Mouse (Mus musculus): ENCODE results near the gene Gabrb1. TPM values are rescaled to one million over a fixed set of nuclear protein-coding genes. Genes with fewer than 3 reads are reported as not detected.
A peak's percentile ranks its signal among the peaks of the same experiment; 100 is the strongest.

Gabrb1 gene
- polyA plus RNA-seq, 1 experiment from 2014 or later, result 24.8 TPM

DNA sequence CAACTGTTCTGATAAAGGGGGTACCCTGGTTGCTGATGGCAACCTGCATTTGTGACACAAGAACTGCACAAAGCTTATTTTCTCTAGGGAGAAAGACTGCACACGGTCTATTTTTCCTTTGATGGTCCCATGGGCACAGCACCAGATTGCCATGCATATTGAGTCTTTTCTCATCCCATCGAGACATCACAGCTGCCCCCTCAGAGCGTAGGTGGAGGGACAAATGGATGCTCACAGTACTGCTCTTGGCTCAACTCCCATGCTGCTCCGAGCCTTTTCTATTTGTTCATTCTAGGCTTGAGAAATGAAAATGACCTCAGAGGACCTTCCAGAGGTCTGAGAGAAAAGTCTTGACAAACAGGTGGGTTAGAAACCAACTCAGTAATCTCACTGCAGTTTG is 259.3 kb downstream of the Gabrb1 start:
- no peak overlapping the region for H3K27ac ChIP-seq (ENCODE audit: low read length)
- H3K9ac ChIP-seq (replicated peaks; ENCODE audit: low read depth, low read length), result no peak overlapping the region
- H3K27me3 ChIP-seq (replicated peaks; ENCODE audit: control insufficient read depth, insufficient read depth, low read length), result no peaks in the 10 kb centered on the region
- no peak overlapping the region for H3K4me3 ChIP-seq (replicated peaks; ENCODE audit: low read length)
- H3K9me3 ChIP-seq (ENCODE audit: control insufficient read depth, low read length), result no peaks in the 10 kb centered on the region
- no peaks in the 10 kb centered on the region for H3K4me1 ChIP-seq (replicated peaks; ENCODE audit: control insufficient read depth, insufficient read depth, low read length)
- H3K4me2 ChIP-seq (ENCODE audit: low read length), result no peak overlapping the region
- H3K36me3 ChIP-seq (ENCODE audit: control insufficient read depth, insufficient read depth), result no peaks in the 10 kb centered on the region
- no peak for ATAC-seq
- 80% methylated on average over 4 of the region's 4 CpGs for WGBS

DNA sequence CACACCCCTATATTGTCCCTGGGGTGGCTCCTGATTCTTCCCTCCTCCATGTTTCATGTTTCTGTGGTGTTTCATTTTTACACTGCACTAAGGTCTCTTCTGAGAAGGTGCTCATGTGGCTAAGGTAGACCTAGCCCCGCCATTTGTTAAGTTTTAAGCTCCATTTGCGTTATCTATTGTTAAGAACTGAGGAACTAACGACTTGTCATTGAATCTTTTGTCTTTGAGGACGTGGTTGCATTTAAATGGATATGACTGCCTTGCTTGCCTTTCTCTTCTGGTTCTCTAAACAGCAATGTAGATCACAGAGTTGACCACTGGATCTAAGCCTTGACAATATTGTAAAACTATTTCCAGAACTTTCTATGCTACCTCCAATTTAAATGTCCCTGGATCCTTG is 265.7 kb downstream of the Gabrb1 start:
- no peaks in the 10 kb centered on the region for H3K36me3 ChIP-seq (ENCODE audit: control insufficient read depth, insufficient read depth)
- no peak overlapping the region for H3K27ac ChIP-seq (ENCODE audit: low read length)
- no peak overlapping the region for H3K4me3 ChIP-seq (replicated peaks; ENCODE audit: low read length)
- H3K9ac ChIP-seq (replicated peaks; ENCODE audit: low read depth, low read length), result no peak overlapping the region
- H3K9me3 ChIP-seq (ENCODE audit: control insufficient read depth, low read length), result no peaks in the 10 kb centered on the region
- 54% methylated on average over 4 of the region's 4 CpGs for WGBS
- H3K4me2 ChIP-seq (ENCODE audit: low read length), result no peak overlapping the region
- ATAC-seq, result no peak
- H3K27me3 ChIP-seq (replicated peaks; ENCODE audit: control insufficient read depth, insufficient read depth, low read length), result no peaks in the 10 kb centered on the region
- H3K4me1 ChIP-seq (replicated peaks; ENCODE audit: control insufficient read depth, insufficient read depth, low read length), result no peaks in the 10 kb centered on the region

DNA sequence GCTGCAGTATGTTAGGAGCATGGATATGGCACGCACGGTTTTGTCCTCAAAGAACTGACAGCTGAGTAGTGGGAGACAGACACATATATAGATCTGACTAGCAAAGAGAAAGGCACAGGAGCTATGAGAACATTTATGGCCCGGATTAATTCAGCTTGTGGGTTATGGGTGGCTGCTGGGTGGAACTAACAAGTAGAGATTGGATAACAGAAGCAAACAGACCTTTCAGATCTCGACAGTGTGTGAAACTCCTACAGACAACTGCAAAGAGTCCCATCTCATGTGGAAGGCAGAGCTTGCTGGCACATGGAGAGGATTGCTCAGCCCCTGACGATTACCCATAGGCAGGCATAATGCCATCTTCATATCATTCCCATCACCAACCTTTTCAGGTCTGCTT is 268.4 kb downstream of the Gabrb1 start:
- WGBS, result 82% methylated on average over 5 of the region's 5 CpGs
- no peak overlapping the region for H3K27ac ChIP-seq (ENCODE audit: low read length)

DNA sequence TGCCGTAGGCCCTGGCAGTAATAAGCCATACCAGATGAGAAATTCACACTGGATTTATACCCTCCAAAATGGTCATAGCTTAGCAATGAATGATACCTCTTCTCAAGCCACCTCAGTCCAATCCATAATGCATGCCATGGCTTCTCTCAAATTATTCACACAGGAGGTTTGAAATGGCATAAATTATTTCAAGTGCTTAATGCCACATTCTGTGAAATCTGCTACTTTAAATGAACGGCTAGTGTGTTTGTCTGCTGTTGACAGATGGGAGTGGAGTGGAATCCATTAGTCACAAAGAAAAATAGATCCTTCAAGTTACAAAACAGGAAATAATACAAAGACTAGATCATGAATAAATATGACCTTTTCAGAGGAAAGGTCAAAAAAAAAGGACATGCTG is 272.1 kb downstream of the Gabrb1 start:
- no peak overlapping the region for H3K4me3 ChIP-seq (replicated peaks; ENCODE audit: low read length)
- H3K4me1 ChIP-seq (replicated peaks; ENCODE audit: control insufficient read depth, insufficient read depth, low read length), result no peaks in the 10 kb centered on the region
- 58% methylated on average over 2 of the region's 2 CpGs for whole genome bisulfite sequencing
- H3K36me3 ChIP-seq (ENCODE audit: control insufficient read depth, insufficient read depth), result no peaks in the 10 kb centered on the region
- H3K27me3 ChIP-seq (replicated peaks; ENCODE audit: control insufficient read depth, insufficient read depth, low read length), result no peaks in the 10 kb centered on the region
- ATAC-seq, result peak; percentile 63; the same call in 1 of the 2 replicates
- H3K4me2 ChIP-seq (ENCODE audit: low read length), result no peak overlapping the region
- no peaks in the 10 kb centered on the region for H3K9me3 ChIP-seq (ENCODE audit: control insufficient read depth, low read length)
- no peak overlapping the region for H3K9ac ChIP-seq (replicated peaks; ENCODE audit: low read depth, low read length)
- no peak overlapping the region for H3K27ac ChIP-seq (ENCODE audit: low read length)

More for the DNA sequence above, 268.4 kb downstream of the Gabrb1 start:
- Histone ChIP-seq H3K27me3 (replicated peaks; ENCODE audit: control insufficient read depth, insufficient read depth, low read length) (no peaks in the 10 kb centered on the region), H3K9ac (replicated peaks; ENCODE audit: low read depth, low read length) (no peak overlapping the region), H3K9me3 (ENCODE audit: control insufficient read depth, low read length) (no peaks in the 10 kb centered on the region), H3K4me3 (replicated peaks; ENCODE audit: low read length) (no peak overlapping the region), H3K4me2 (ENCODE audit: low read length) (no peak overlapping the region), H3K4me1 (replicated peaks; ENCODE audit: control insufficient read depth, insufficient read depth, low read length) (no peaks in the 10 kb centered on the region), H3K36me3 (ENCODE audit: control insufficient read depth, insufficient read depth) (no peaks in the 10 kb centered on the region)
- no peak for ATAC-seq

DNA sequence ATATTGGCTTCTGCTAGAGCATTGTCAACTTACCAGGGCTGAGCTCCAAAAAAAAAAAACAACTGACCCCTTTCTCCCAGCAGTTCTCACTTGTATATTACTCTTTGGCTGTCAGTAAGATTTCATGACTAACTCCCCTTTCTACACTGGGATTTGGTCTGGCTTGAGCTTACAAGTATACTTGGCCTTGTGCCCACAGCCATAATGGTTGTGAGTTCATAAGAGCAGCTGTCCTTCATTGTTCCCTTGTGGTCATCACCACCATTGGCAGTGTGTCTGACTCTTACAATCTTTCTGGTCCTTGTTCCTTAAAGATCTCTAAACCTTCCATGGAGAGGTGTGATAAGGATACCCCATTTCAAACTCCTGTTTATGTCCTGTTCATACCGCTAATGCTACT is 293.5 kb downstream of the Gabrb1 start:
- ATAC-seq, result no peak
- Histone ChIP-seq H3K9ac (replicated peaks; ENCODE audit: low read depth, low read length) (no peak overlapping the region), H3K9me3 (ENCODE audit: control insufficient read depth, low read length) (no peaks in the 10 kb centered on the region), H3K36me3 (ENCODE audit: control insufficient read depth, insufficient read depth) (no peaks in the 10 kb centered on the region), H3K4me2 (ENCODE audit: low read length) (no peak overlapping the region), H3K27ac (ENCODE audit: low read length) (no peak overlapping the region), H3K4me3 (replicated peaks; ENCODE audit: low read length) (no peak overlapping the region), H3K27me3 (replicated peaks; ENCODE audit: control insufficient read depth, insufficient read depth, low read length) (no peaks in the 10 kb centered on the region), H3K4me1 (replicated peaks; ENCODE audit: control insufficient read depth, insufficient read depth, low read length) (peaks cover 6% of the 10 kb centered on the region)
- WGBS, result 96% methylated on average over 1 of the region's 1 CpGs

DNA sequence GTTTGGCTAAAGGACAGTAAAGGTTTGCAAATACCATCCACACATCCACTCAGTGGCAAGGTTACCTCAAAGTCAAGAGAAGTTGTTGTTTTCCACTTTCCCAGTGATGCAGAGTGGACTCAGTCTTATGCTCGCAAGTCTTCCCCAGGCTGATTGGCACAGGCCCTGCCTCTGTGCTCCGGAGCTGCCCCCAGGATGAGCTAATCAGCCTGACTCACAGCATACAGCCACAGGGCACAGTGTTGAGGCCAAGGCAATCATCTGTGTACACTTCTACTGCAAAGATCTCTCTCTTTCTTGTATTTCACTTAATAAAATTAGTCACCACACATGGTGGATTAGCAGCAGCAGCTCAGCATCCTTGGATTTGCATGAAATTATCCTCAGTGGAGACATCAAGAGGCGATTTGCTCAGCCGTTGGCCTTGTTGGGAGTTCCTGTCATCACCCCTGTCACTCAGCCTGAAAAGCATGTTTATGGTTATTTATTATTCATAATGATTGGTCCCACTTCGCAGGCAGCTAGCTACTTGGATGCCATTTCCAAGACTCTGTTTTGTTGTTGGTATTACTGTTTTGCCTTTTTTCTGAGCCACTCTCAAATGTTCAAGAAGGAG is 297.3 kb downstream of the Gabrb1 start:
- peak; percentile 88 for ATAC-seq
- Histone ChIP-seq H3K36me3 (ENCODE audit: control insufficient read depth, insufficient read depth) (no peaks in the 10 kb centered on the region), H3K27ac (ENCODE audit: low read length) (no peak overlapping the region), H3K4me1 (replicated peaks; ENCODE audit: control insufficient read depth, insufficient read depth, low read length) (peaks cover 6% of the 10 kb centered on the region), H3K9me3 (ENCODE audit: control insufficient read depth, low read length) (no peaks in the 10 kb centered on the region), H3K27me3 (replicated peaks; ENCODE audit: control insufficient read depth, insufficient read depth, low read length) (no peaks in the 10 kb centered on the region), H3K4me3 (replicated peaks; ENCODE audit: low read length) (no peak overlapping the region), H3K4me2 (ENCODE audit: low read length) (no peak overlapping the region), H3K9ac (replicated peaks; ENCODE audit: low read depth, low read length) (no peak overlapping the region)
- WGBS, result 32% methylated on average over 5 of the region's 5 CpGs

DNA sequence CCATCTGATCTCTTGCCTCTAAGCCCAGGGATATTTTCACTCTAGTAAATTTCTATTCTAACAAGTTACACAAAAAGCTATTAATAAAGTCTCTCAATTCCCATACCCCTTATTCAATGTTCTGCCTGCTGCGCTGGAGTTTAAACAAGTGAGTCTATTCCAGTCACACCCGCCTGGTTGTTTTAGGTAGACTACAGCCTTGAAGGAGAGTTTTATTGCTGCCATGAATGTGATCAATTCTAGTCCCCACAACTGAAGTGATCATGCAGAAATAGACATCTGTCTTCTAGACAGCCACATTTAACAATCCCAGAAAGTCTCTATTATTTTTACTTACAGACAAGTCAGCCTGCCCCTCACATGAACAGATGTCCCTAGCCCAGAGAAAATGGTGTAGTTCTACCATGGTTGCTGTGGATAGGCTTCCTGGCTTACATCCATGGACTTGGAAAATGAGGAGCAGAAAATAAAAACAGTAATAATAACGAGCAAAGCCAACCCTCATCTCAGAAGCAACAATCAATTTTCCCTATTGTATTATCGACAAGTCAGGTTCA is 307.0 kb downstream of the Gabrb1 start:
- Histone ChIP-seq H3K36me3 (ENCODE audit: control insufficient read depth, insufficient read depth) (no peaks in the 10 kb centered on the region), H3K9me3 (ENCODE audit: control insufficient read depth, low read length) (no peaks in the 10 kb centered on the region), H3K27ac (ENCODE audit: low read length) (no peak overlapping the region), H3K9ac (replicated peaks; ENCODE audit: low read depth, low read length) (no peak overlapping the region), H3K4me3 (replicated peaks; ENCODE audit: low read length) (no peak overlapping the region), H3K4me1 (replicated peaks; ENCODE audit: control insufficient read depth, insufficient read depth, low read length) (peaks cover 3% of the 10 kb centered on the region), H3K27me3 (replicated peaks; ENCODE audit: control insufficient read depth, insufficient read depth, low read length) (no peaks in the 10 kb centered on the region), H3K4me2 (ENCODE audit: low read length) (no peak overlapping the region)
- peak; percentile 78 for ATAC-seq
- WGBS, result 72% methylated on average over 4 of the region's 4 CpGs

DNA sequence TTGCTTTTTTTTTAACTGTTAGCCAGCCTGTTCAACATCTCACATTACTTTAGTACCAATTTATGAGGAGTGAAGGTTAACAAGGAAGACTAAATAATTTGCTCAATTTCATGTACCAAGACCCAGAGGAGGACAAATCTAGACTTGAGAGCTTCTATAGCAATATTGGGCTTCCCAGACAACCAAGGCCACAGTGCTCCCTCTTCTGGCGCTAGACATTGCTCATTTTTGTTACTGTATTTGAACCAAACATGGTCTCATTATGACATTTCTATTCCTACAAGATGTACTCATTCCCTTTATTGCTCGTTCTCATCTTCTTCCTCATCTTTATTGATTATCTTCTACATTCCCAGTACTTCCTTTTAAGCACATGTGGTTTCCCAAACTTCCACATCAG is 307.6 kb downstream of the Gabrb1 start:
- Histone ChIP-seq H3K4me2 (ENCODE audit: low read length) (no peak overlapping the region), H3K27me3 (replicated peaks; ENCODE audit: control insufficient read depth, insufficient read depth, low read length) (no peaks in the 10 kb centered on the region), H3K9ac (replicated peaks; ENCODE audit: low read depth, low read length) (no peak overlapping the region), H3K9me3 (ENCODE audit: control insufficient read depth, low read length) (no peaks in the 10 kb centered on the region), H3K4me3 (replicated peaks; ENCODE audit: low read length) (no peak overlapping the region), H3K27ac (ENCODE audit: low read length) (no peak overlapping the region), H3K4me1 (replicated peaks; ENCODE audit: control insufficient read depth, insufficient read depth, low read length) (peaks cover 8% of the 10 kb centered on the region), H3K36me3 (ENCODE audit: control insufficient read depth, insufficient read depth) (no peaks in the 10 kb centered on the region)
- WGBS, result 80% methylated on average over 2 of the region's 2 CpGs
- no peak for ATAC-seq

DNA sequence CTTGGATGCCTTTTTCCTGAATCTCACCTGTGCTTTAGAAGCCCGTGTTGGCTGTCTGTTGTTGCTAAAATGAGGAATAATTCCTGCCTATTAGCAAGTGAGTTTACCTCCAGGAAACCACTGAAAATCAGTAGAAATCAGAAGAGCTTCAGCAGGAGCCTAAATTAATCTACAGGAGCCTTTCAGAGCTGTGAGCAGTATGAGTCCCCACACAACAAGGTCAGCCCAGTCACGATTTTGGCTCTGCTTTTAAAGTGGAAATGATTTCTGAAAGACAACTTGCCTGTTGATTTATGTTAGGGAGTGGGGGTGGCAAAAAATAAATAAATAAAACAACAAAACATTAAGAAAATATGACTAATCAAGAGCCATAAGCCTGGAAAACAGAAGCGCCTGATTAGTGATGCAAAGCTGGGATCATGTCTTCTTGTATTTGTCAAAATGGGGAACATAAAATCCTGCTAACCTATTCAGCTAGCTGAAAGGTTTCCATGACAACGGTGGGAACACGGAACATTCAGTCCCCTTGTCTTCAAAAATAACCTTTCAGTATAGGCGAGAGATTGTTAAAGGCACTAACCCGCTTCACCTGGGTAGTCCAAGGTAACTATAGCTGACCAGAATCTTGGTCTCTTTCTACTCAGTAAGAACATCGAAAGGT is 312.4 kb downstream of the Gabrb1 start:
- peak; percentile 53 for ATAC-seq
- no peak overlapping the region for H3K4me2 ChIP-seq (ENCODE audit: low read length)

More for the DNA sequence above, 312.4 kb downstream of the Gabrb1 start:
- no peak overlapping the region for H3K9ac ChIP-seq (replicated peaks; ENCODE audit: low read depth, low read length)
- no peaks in the 10 kb centered on the region for H3K9me3 ChIP-seq (ENCODE audit: control insufficient read depth, low read length)
- H3K27me3 ChIP-seq (replicated peaks; ENCODE audit: control insufficient read depth, insufficient read depth, low read length), result no peaks in the 10 kb centered on the region
- peaks cover 15% of the 10 kb centered on the region for H3K4me1 ChIP-seq (replicated peaks; ENCODE audit: control insufficient read depth, insufficient read depth, low read length)
- H3K4me3 ChIP-seq (replicated peaks; ENCODE audit: low read length), result no peak overlapping the region
- H3K27ac ChIP-seq (ENCODE audit: low read length), result peak overlapping the region; percentile 72
- WGBS, result 31% methylated on average over 8 of the region's 8 CpGs
- H3K36me3 ChIP-seq (ENCODE audit: control insufficient read depth, insufficient read depth), result no peaks in the 10 kb centered on the region
